Mouse (Mus musculus) C2C12 (cell line): ENCODE measurements around the gene Kif3c.

ENCODE experiments used
- CEBPB ChIP-seq: IDR thresholded peaks from one replicate; pipeline ENCODE4 v1.6.1; 2011; ENCODE audit warnings: low read depth, mild to moderate bottlenecking, control low read depth, moderate library complexity
- CTCF ChIP-seq: IDR thresholded peaks from one replicate; pipeline ENCODE4 v1.5.1; 2011; ENCODE audit not compliant: control insufficient read depth, insufficient read depth, insufficient read length
- MAX ChIP-seq: IDR thresholded peaks from one replicate; pipeline ENCODE4 v1.6.1; 2011; ENCODE audit warnings: mild to moderate bottlenecking, control low read depth
- MYOD1 ChIP-seq: IDR thresholded peaks from one replicate; pipeline ENCODE4 v1.6.1; 2011; ENCODE audit warnings: low read depth; ENCODE audit not compliant: control insufficient read depth, insufficient read length
- USF1 ChIP-seq: IDR thresholded peaks from one replicate; pipeline ENCODE4 v1.6.1; 2011; ENCODE audit warnings: low read depth, mild to moderate bottlenecking, control low read depth, moderate library complexity

DNA sequence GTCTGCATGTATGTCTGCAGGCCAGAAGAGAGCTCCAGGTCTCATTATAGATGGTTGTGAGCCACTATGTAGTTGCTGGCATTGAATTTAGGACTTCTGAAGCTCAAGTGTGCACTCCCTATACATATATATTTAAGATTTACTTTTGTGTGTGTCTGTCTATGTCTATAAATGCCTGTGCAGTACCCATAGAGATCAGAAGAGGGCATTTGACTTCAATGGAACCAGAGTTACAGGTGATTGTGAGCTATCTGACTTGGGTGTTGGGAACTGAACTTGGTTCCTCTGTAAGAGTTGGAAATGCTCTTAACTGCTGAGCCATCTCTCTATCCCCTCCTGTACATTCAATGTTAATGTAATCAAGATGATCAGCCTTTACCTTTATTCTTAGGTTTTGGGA lies 66.1 kb downstream of the Kif3c start:
- no peak for TF ChIP-seq USF1
- TF ChIP-seq MAX: no peak
- no peak for TF ChIP-seq CTCF
- no peak for TF ChIP-seq MYOD1
- no peak for TF ChIP-seq CEBPB
